Mouse (Mus musculus) testis, postnatal 10 days (tissue): ENCODE data around the gene Plac1.

Experiments used
- DNase-seq: peaks from one replicate; pipeline ENCODE4 v3.0.0; 2021; ENCODE audit warnings: low spot score

Plac1 gene

DNA sequence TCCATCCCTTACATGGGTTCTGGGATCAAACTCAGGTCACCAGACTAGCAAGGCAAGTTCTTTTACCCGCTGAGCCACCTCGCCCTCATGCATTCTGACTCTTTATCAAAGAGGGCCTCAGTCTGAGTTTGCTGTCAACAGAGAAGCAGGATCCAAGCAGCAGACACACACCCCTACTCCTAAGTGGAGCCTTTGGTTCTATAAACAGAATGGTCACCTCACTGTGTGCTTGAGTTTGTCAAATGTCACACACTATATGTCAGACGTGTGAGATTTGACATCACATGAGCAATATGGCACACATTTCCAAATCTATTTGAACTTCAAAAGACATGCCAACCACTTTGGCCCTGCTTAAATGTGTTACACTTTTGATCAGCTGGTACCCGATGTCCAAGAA lies 42.2 kb downstream of the Plac1 start:
- DNase-seq: no peak

DNA sequence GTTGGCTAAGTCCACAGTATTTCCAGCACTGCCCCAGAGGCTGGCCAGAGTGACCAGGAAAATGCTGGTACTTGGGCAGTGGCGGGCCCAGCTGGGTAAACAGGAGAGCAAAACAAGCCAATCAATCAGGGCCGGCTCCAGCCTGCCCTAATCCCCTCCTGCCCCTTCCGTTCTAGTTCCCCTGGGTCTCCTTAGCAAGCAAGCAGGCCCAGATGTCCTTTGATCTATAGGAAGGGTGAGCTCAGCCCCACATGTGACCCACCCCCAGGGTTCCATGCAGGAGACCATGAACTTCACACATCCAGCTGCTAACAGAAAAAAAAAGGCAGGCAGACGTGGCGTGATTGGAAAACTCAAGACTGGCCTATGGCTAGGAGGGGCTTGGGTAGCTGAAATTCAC lies 43.5 kb downstream of the Plac1 start:
- DNase-seq: no peak

DNA sequence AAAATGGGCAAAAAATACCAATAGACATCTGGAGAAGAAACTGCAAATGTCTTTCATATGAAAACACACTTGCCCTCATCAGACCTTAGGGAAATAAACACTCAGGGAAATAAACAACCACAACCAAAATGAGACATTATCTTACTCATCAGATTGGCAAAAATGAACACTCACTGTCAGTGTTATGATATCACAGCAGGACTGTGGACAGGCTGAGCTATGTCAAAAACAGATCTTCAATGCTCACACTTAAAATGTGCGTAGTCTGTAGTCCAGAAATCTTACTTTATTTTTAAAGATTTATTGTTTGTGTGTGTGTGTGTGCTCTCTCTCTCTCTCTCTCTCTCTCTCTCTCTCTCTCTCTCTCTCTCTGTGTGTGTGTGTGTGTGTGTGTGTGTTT lies 51.2 kb downstream of the Plac1 start:
- no peak for DNase-seq

DNA sequence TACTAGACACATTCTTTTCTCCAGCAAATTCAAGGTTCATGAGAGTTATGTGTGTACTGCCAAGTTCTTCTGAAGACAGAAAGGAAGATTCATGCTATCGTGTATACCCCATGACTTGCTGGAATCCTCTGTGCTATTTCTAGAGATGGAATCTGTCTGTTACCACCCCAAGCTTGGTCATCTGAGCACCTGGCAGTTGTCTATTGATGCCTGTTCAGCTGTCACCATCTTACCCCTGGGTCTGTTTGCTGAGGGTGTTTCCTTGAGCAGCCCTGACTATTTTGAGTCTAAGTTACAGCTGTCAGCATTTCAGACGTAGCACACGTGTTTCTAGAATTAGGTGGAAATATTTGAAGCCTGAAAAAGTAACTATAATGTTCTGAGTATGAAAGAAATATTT lies 60.1 kb downstream of the Plac1 start:
- DNase-seq: no peak

DNA sequence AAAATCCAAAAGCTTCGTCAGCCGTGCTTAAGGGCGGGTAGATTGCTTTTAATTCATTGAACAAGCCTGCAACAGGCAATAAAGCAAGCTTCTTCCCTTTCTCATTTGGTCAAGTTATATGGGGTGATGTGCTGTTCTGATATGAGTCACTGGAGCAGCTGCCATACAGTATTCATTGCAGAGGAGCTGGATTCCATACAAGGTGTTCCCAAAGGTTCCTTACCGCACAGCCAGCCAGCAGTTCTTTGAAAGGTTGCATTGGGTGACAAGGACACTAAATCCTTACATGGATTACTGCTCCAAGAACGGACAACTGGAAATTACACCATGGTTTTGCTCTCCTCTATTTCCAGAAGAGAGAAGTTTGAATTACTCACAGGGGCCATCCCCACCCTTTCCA lies 63.6 kb downstream of the Plac1 start:
- DNase-seq: no peak

DNA sequence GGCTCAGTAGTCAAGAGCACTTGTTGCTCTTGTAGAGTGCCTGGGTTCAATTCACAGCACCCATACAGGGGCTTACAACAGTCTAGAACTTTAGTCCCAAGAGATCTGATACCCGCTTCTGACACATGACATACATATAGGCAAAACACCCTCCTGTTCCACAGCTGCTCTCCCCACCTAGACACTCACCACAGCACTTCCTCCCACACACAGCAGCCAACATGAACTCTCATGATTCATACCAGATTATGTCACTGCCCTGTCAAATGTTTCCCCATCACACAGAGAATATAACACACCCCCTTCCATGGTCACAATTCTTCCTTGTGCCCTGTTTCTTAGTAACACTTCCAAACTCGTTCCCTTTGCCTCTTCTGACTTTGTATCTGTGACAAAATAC lies 71.3 kb downstream of the Plac1 start:
- DNase-seq: no peak

DNA sequence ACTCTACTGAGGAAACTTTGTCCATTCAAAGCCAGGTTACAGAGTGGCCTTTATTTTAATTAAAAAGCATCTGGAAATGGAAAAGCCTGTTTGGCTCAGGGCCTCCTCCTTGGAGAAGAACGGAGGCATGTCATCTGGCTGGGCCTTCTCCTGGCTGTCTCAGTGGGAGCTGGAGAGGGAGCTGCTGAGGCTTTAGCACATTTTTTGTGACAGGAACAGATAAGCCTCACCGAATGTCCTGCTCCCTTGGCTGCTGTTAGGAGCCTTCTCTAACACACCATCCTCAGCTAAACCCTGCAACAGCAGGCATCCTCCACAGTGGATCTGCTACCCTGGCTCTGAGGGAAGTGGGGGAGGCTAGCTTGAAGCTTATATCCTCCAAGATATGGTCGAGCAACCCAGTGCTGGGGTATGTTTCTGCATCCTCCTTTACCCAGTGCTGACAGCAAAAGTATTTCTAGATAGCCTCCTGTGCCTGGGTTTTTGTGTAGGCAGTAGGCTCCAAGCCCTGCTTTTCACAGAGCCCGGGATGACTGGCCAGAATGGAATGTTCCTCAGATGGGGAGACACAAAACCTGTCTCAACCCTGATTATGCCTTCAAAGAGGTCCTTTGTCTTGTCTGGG lies 72.9 kb downstream of the Plac1 start:
- DNase-seq: peak; percentile 36

DNA sequence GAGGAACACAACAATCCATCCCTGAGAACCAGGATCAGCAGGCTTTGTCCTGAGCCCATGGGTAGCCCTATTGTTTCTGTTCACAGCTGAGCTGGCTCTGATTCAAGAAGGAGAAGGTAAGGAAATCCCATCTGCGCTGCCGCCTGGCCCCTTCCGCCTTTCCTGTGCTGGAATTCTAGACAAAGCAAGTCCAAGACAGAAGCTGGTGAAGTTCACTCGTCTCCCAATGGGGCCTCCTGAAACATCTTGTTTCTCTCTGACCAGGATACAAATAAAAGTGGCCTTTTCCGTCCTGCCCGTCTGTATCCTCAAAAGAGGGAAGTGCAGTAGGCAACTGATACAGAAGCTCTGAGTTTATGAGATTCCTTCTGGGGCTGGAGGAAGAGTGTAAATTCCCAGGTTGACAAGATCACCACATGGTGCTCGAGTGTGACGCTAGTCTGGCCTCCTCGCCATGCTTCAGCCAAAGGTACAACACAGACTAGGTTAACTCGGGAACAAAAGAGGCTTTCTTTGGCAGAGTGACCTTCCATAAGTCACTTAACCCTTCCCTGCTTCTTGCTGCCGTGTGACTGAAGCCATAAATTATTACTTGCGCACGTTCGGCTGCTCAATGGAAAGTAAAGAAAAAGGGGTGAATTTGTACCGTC lies 73.5 kb downstream of the Plac1 start:
- no peak for DNase-seq

DNA sequence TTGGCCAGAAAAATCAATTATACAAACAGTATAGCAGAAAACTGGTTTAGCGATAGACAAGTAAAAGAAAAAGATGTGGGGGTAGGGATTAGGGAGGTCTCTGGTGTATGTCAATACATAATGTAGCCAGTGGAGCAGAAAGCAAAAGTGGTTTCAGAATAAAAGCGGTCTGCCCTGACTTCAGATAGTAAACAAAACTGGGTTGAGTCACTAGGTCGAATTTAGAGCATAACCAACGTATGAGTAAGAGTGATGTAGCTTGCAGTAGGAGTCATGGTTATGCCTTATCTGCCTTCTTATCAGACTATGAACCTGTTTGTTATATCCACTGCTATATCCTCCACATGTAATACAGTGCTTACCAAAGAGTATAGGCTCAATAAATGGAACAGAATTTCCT lies 77.3 kb downstream of the Plac1 start:
- no peak for DNase-seq

DNA sequence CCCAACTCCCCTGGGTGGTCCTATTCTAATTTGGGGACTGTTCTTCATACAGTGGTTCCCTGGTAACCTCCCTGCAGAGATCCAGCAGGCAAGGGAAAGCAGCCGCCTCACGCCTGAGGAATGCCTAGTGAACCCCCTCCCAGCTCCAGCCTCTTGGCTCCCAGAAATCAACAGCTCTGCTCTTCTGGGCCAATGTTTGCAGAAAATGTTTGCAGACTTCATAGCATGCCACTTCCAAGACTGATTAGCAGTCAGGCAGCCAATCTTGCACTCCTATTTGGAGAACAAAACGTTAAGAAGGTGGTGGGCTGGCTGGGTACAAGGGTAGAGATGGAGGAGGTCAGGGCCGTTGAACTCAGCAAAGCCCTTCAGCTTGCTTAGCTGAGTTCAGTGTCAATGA lies 78.3 kb downstream of the Plac1 start:
- no peak for DNase-seq

DNA sequence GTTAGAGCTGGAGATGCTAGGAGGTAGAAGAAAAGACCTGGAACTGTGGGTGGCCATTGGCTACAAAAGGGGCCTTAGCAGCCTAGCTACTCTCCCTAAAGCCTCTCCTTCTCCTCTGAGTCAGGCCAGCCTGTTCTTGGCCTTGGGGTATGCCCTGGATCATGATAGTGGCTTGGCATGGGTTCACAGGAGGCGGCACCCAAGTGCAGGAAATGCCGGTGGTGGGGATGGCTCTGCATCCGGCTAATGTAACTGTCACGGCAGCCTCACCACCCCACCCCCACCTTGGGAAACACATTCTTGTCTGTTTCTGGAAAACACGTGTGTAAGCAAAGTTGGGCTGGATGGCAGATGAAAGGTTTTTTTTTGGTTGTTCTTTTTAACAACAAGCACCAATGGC lies 78.8 kb downstream of the Plac1 start:
- DNase-seq: peak; percentile 70

DNA sequence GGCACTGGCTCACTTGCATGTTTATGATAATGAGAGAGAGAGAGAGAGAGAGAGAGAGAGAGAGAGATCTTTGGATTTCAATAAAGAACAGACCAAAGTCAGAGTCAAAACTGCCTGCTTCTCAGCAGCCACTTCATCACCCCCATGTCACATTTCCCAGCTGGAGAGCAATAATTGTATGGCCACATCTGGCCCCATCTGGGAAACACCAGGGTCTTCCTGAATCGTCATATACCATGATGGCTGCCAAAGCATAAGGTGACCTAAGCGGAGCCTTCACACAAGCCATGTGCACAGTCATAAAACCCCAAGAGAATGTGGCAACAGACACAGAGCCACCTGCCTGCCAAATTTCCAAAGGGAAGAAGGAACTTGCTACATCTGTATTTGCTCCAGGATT lies 91.9 kb downstream of the Plac1 start:
- no peak for DNase-seq

DNA sequence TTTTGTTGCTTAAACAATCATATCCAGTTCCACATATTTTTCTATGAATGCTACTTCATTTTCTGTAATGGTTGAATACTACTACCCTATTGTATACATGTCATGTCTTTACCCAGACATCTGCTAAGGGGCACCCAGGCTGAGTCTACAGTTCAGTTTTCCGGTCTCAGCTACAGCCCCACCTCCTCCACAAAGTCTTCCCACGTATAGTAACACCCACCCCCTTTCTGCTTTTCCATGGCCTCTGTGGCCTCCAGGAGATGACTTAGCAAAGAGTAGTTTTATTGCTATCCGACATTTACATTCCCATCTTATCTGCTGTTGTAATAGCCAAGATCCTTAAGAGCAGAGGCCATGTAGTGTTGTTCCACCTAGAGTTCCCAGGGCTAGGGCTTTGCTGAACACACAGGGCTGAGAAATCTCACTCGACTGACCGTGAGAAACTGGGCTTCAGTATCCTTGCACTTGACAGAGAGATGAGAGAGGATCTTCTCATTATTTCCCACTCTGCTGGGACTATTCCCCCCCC lies 93.5 kb downstream of the Plac1 start:
- no peak for DNase-seq

DNA sequence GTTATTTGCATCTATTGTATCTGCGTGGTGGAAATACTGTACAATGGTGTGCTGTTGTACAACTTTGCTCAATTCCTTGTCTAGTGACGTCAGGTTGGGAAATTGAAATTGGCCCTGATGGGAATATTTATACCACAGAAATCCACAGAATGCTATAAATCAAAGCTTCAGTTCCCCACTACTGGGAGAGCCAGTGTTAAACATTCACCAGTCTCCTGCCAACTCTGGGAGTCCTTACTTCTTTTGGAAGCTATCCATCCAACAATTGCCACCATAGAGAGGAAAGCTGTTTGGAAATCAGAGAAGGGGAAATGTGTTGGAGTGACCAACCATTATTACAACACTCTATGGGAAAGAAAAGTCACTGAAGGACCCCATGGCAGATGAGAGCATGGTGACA lies 100.3 kb downstream of the Plac1 start:
- DNase-seq: no peak

DNA sequence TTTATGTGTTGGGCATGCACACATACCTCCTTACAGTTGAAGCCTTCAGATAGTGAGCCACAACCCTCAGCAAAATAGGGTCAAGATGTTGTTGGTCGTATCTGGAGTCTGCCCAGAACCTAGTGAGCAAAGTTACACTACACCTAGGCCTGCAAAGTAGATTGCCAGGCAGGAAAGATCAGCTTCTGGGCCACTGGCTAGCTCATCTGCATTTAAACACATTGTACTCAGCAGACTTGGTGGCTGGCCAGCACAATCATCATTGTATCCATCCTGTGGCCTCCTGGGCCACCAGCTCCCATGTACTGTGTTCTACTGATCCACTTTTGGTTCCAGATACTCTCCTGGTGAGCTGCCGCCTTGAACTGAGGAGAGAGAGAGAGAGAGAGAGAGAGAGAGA lies 102.8 kb downstream of the Plac1 start:
- peak; percentile 47 for DNase-seq

DNA sequence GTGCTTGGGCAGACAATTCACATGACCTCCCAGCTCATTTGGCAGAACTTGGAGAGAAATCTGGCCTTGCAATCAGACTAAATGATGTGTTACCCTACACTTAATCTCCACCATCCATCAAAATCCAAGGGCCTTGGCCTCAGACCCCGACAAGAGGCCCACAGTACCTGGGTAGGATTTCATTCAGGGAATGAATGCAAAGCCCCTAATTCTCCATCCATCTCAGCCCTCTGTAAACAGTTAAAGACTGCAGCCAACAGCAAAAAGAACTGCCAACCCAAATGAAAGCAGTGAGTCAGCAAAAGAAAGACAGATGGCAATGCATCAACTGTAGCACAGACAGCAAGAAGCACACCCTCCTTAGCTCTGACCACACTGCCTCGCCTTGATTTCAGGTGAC lies 110.4 kb downstream of the Plac1 start:
- DNase-seq: no peak

DNA sequence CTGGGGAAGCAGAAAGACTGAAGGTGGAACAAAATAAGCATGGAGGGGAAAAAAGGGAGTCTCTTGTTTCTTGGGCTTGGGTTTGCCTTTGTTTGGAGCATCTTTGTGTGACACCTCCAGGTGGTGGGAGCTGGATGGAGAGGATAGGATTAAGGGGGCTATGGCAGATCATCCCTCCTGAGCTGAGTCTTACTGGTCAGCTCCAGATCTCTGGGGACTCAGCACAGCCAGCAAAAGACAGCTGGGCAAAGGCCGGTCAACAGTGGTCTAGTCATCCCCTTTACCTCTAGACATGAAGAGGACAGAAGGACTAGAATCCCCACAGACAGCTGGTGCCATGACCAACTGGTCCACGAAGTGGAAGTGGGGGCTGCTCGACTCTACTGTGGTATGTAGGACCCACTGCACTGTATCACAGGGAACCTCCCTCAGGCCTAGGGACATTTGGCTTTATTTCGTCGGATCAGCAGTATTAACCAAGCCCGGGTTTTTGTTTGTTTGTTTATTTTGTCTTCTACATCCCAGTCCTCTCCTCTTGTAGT lies 113.3 kb downstream of the Plac1 start:
- DNase-seq: no peak

DNA sequence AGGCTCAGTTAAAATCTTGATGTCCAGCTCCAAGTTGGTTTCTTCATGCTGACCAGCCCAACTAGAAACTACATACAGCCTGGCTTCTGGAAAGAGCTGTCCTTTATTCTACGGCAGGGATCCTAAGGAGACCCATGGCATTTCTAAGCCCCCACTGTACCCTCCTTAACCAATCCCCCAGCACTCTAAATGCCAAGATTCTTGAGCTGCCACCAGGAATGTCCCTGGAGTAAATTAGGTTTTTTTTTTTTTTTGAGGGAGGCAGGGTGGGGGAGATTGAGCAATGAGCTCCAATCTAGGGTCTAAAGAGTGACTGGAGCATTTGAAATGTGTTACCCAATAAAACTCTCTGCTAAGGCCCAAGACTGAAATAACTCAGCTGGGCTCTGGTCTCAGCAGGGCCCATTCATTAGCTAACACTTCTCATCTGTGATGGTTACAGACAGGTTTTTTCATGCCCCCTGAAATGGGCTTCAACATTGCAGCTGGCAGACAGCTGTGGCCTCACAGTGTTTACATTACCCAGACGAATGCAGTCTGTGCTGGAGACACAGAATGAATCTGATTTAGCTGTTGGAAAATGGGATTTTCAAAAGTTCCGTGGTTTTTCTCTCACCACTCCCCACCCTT lies 114.0 kb downstream of the Plac1 start:
- DNase-seq: no peak

DNA sequence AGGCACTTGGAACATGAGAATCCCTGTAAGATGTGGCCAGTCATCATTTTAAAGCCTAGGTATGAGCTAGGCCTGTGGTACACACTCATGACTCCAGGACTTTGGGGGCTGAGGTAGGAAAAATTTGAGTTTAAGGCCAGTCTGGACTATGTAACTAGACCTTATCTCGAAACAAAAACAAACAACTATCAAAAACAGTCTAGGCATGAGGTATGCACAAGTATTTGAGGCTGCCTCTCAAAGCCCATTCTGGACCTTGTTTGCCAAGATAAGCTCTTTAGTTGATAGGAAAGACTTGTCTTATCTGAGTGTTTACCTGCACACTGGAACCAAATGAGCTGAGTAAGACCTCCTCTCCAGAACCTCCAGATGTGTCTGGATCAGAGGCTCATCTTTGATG lies 116.3 kb downstream of the Plac1 start:
- DNase-seq: no peak

DNA sequence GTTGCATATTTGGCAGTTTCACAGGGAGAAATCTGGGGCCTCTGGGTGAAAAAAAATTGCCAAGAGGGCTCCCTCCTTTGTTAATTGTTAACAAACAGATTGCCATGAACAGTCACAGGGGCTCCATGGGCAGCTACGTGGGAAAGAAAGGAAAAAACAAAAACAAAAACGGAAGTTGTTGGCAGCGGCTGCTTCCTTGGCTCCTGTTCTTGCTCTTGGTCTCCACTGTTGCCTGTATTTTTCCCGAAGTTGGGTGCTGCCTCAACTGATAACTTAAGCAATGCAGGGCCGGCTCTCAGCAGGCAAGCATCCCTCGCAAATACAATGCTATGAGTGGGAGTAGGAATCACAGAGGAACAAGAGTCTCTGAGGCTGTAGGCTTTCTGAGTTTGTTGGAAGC lies 121.3 kb downstream of the Plac1 start:
- peak; percentile 40 for DNase-seq

DNA sequence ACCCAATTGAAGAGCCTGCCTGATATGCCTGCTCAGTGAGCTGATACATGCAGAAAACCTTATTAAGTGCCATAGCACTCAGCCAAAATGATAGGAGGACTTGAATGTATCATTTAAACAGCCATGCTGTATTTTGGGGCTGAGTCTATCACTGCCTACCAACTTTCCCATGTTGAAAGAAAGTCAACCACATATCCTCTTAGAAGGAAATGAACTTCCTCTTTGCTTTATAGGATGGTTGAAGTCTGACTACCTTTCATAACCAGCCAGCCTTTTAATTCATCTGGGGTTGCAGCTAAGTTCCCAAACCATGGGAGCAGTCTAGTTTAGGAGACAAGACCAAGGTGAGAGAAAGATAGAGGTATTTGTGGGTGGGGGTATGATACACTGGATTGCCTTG lies 121.9 kb downstream of the Plac1 start:
- no peak for DNase-seq

DNA sequence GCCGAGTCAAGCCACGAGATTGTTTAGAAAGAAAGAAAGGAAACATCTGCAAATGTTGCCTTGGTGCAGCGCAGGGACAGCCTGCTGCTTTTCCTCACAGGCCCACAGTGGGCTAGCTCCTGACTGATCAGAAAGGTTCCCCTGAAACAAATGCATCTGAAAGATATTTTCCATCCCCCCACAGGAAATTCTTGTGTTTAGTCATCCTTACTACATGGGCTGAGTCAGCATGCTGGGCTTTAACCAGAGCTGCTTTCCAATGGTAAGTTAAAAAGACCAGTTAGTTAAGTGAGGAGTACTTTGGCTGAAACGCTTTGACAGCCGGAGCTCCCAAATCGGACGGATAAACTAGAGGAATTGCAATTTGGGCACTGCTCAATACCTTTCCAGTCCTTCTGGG lies 124.9 kb downstream of the Plac1 start:
- no peak for DNase-seq

DNA sequence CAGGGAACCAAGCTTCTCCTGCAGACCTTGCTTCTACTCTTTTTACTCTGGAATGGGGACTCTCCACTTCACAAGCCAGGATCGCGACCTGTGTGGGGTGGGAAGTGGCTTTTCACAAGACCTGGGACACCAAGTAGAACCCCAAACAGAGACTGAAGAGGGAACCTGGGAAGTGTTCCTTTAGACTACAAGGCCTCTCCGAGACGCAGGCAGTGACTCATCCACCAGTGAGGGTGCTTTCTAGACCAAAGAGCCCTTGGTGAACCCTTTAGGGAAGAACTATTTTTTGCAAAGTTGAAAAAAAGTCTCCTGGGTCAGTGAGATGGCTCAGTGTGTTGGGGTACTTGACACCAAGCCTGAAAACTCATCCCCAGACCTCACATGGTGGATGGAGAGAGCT lies 129.8 kb downstream of the Plac1 start:
- DNase-seq: no peak
